Mouse (Mus musculus): ENCODE data around the gene Anks1b. TPM values are rescaled to one million over a fixed set of nuclear protein-coding genes. Genes with fewer than 3 reads are reported as not detected.

Anks1b gene
- polyA plus RNA-seq, 1 experiment from 2014 or later = 42.0 TPM

DNA sequence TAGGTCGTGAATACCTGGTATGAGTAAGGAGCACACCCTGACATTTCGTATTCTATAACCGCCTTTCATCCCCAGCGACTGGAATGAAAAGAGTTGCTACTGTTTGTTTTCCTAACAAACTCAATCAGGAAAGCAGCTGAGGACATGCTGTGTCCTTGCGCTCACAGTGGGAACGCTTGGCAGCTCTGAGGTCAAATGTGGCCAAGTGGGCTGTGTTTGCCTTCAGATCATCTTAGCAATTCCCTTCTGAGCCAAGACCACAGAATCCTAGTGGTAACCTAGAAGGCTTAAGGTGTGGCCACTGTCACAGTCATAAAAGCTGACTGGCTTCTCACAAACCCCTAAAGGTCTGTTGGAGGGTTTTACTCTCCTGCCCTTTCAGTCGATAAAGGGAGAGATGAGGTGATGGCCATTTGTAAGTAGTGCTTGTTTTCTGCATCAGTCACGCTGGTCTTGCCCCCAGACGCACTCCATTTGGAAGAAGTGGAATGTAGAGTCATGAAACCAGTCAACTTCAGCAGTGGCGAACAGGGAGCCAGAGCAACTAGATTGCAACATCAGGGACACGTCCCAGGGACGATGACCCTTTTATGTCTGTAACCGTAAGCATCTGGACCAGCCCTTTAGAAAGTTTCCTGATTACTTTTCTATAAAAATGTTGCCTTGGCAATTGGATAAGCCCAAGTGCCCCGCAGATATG lies 1068.8 kb downstream of the Anks1b start:
- H3K4me3 ChIP-seq = no peak overlapping the region
- peaks cover 38% of the 10 kb centered on the region for H3K36me3 ChIP-seq
- no peaks in the 10 kb centered on the region for H3K4me1 ChIP-seq (replicated peaks)
- H3K9ac ChIP-seq = no peak overlapping the region
- H3K9me3 ChIP-seq = no peaks in the 10 kb centered on the region
- no peak overlapping the region for H3K27ac ChIP-seq (replicated peaks)
- no peaks in the 10 kb centered on the region for H3K27me3 ChIP-seq
- 86% methylated on average over 14 of the region's 14 CpGs for WGBS
- no peak for ATAC-seq (ENCODE audit: low read depth)
- no peak overlapping the region for H3K4me2 ChIP-seq

DNA sequence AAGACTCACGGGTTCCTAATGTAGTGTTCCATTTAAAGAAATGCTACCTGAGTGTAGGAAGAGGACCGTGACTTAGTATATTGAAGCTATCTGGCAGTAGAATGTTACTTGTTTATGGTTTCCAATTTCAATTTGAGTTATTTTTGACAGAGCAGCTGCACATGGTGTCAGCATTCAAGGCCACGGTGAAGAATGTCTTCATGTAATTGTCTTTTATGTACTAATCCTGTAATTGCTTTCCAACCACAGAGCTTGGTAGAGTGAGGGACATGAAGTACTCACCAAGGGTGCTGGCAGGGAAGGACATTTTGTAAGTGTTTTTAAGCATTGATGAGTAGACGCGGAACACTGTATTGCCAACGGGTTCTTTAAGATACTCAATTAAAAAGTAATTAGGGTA lies 1073.7 kb downstream of the Anks1b start:
- Histone ChIP-seq H3K9me3 (no peaks in the 10 kb centered on the region), H3K27me3 (no peaks in the 10 kb centered on the region), H3K4me3 (no peak overlapping the region), H3K36me3 (peaks cover 56% of the 10 kb centered on the region), H3K4me1 (replicated peaks) (no peaks in the 10 kb centered on the region), H3K9ac (no peak overlapping the region), H3K27ac (replicated peaks) (no peak overlapping the region), H3K4me2 (no peak overlapping the region)
- no peak for ATAC-seq (ENCODE audit: low read depth)
- 74% methylated on average over 6 of the region's 6 CpGs for WGBS

DNA sequence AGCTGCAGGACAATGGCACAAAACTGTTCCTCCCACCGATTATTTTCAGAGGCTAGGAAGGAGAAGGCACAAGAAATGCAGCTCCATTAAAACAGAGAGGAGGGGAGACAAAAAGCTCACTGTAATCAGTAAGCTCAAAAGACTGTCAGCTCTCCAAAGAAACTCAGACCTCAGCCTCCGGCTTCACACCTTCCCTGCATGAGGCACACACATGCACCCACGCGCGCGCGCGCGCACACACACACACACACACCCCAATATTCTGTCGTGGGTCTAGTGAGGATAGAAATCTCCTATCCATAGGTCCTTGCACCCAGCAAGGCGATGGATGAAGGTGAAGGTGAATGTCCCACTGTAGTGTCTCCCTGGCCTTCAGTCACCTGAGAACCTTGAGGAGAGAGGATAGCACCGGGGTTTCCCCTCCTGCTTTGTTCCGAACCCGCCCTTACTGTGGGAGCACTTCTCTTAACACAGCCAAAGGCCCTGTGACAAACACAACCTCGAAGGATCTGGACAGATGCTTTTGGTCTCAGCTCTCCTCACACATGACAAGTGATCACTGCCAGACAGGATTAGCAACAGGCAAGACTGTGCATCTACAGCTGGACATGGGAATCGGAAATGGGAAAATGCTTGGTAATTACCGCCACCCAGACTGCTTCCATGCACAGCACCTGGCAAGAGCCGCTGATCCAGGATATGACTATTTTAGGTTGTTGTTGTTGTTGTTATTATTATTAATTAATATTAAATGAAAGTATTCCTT lies 1074.5 kb downstream of the Anks1b start:
- Histone ChIP-seq H3K27ac (replicated peaks) (no peak overlapping the region), H3K4me1 (replicated peaks) (no peaks in the 10 kb centered on the region), H3K27me3 (no peaks in the 10 kb centered on the region), H3K36me3 (peaks cover 48% of the 10 kb centered on the region), H3K9ac (no peak overlapping the region), H3K4me2 (no peak overlapping the region), H3K4me3 (no peak overlapping the region), H3K9me3 (no peaks in the 10 kb centered on the region)
- 92% methylated on average over 18 of the region's 18 CpGs for WGBS
- ATAC-seq (ENCODE audit: low read depth) = no peak

DNA sequence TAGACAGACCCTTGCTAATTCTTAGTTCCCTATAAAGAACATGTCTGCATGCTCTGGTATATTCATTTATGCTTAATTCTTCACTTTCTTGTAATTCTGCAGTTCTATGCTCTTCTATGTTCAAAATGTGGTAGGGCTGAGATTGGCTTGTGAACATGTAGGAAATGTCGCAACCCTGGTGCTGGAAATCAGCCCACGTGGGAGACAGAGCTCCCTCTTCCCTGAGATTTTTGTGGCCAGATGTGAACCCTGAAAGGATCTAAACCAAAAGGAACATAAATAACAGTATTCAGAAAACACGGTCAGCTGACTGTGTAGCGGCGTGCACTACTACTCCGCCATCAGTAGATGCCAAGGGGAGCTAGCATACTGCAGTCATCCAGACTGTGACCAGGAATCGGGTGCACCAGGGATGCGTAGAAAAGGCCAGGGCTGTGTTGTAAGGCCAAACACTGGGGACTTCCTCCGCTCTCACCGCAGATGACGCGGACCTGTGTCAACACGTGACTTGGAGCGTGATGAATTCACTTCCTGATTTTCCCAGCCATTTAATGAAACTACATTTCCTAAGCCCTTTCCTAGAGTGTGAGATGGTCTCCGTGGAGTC lies 1079.9 kb downstream of the Anks1b start:
- WGBS = 89% methylated on average over 15 of the region's 15 CpGs
- no peak for ATAC-seq (ENCODE audit: low read depth)
- Histone ChIP-seq H3K4me1 (replicated peaks) (no peaks in the 10 kb centered on the region), H3K4me3 (no peak overlapping the region), H3K4me2 (no peak overlapping the region), H3K27me3 (no peaks in the 10 kb centered on the region), H3K27ac (replicated peaks) (no peak overlapping the region), H3K9ac (no peak overlapping the region), H3K36me3 (peaks cover 25% of the 10 kb centered on the region; the same call in 1 of the 2 replicates), H3K9me3 (no peaks in the 10 kb centered on the region)

DNA sequence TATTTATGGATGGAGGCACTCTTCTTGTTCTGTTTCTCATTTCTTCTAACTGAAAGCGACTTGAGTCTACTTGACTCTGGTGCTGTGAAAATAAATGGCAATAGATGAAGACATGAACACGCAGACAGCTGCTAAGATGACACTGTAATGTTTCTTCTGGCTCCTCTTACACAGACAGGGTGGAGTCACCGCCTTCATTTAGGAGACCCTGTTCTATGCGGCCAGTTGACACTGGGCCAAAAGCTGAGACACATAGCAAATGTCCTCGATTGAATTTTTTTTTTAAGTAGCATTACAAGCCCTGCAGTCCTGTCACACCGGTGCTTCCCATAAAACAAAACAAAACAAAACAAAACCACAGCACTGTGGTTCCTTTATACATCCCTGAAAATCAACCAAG lies 1080.5 kb downstream of the Anks1b start:
- H3K4me3 ChIP-seq = no peak overlapping the region
- peaks cover 22% of the 10 kb centered on the region; the same call in 1 of the 2 replicates for H3K36me3 ChIP-seq
- H3K4me2 ChIP-seq = no peak overlapping the region
- 70% methylated on average over 6 of the region's 6 CpGs for WGBS
- H3K27ac ChIP-seq (replicated peaks) = no peak overlapping the region
- H3K9ac ChIP-seq = no peak overlapping the region
- H3K9me3 ChIP-seq = no peaks in the 10 kb centered on the region
- no peaks in the 10 kb centered on the region for H3K27me3 ChIP-seq
- ATAC-seq (ENCODE audit: low read depth) = no peak
- no peaks in the 10 kb centered on the region for H3K4me1 ChIP-seq (replicated peaks)

DNA sequence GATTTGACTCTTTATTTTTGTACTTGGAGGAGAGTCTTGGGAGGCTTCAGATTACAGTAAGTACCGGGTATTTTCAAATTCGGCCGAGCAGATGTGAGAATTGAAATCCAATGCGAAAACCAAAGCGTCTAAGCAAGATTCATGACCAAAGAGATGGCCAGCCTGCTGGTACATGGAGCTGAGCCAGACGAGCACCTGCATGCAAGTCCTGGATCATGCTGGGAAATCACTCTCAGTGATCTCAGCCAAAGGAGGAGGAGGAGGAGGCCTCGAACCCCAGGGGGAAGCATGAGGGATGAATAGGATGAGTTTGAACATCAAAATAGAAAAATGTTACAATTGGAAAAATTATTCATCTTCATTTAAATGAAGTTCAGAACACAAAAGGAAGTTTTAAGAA lies 1087.1 kb downstream of the Anks1b start:
- H3K9me3 ChIP-seq = no peaks in the 10 kb centered on the region
- no peak overlapping the region for H3K4me2 ChIP-seq
- 74% methylated on average over 7 of the region's 7 CpGs for WGBS
- H3K27me3 ChIP-seq = peaks cover 3% of the 10 kb centered on the region
- H3K27ac ChIP-seq (replicated peaks) = no peak overlapping the region
- H3K4me3 ChIP-seq = no peak overlapping the region
- H3K4me1 ChIP-seq (replicated peaks) = no peaks in the 10 kb centered on the region
- H3K36me3 ChIP-seq = peaks cover 9% of the 10 kb centered on the region; the same call in 1 of the 2 replicates
- no peak for ATAC-seq (ENCODE audit: low read depth)
- H3K9ac ChIP-seq = no peak overlapping the region

DNA sequence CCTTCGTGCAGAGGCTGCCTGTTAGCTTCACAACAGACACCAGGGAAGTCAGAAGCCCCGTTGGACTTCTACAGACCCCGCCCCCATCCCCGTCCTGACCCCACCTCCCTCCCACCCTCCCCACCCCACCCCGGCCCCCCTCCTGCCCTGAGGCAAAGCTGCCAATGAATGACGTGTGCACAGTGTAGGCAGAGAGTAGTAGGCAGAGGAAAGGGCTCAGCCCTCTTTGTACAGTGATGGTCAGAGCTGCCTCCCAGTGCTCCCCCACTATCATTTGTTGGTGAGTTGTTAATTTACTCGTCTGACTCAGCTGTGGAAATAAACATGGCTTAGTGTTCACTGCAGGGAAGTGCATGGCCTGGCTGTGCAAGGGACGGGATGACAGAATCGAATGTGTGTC lies 1091.2 kb downstream of the Anks1b start:
- peaks cover 42% of the 10 kb centered on the region for H3K27me3 ChIP-seq
- no peak for ATAC-seq (ENCODE audit: low read depth)
- H3K36me3 ChIP-seq = 0 out of 2 replicates have a peak, but pooled peaks cover under 1% of the 10 kb centered on the region
- H3K9ac ChIP-seq = no peak overlapping the region
- peaks cover 16% of the 10 kb centered on the region for H3K4me1 ChIP-seq (replicated peaks)
- 27% methylated on average over 9 of the region's 9 CpGs for WGBS
- H3K9me3 ChIP-seq = no peaks in the 10 kb centered on the region
- H3K4me2 ChIP-seq = no peak overlapping the region
- no peak overlapping the region for H3K27ac ChIP-seq (replicated peaks)
- no peak overlapping the region for H3K4me3 ChIP-seq

DNA sequence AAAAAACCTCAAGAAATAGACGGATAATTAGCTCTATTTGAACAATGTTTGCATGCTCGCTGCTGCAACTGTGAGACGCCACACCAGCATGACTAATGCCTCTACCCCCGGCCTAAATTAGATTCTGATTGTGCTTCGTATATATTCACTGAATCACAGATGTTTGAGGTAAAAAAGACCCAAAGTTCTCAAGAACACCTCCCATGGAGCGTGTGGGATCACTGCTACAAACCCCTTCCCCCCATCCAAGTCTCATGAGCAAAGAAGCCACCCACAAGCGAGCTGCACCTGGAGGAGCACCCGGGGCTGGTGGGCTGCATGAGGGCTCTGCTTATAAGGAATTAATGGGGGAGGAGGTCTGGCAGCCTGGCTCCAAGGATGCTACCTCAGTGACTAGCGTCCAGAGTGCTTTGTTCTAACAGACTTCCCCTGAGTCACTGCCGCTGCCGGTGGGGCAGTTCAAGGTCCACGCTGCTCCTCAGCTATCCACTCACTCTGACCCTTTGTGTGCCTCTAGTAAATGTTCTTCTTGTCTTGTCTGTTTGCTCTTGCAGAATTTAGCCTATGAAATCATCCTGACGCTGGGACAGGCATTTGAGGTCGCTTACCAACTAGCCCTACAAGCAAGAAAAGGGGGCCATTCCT lies 1092.5 kb downstream of the Anks1b start:
- peaks cover 50% of the 10 kb centered on the region for H3K27me3 ChIP-seq
- no peak overlapping the region for H3K4me2 ChIP-seq
- no peaks in the 10 kb centered on the region for H3K36me3 ChIP-seq
- ATAC-seq (ENCODE audit: low read depth) = no peak
- 47% methylated on average over 14 of the region's 14 CpGs for WGBS
- peaks cover 23% of the 10 kb centered on the region for H3K4me1 ChIP-seq (replicated peaks)
- no peak overlapping the region for H3K9ac ChIP-seq
- no peaks in the 10 kb centered on the region for H3K9me3 ChIP-seq
- no peak overlapping the region for H3K27ac ChIP-seq (replicated peaks)
- H3K4me3 ChIP-seq = no peak overlapping the region

DNA sequence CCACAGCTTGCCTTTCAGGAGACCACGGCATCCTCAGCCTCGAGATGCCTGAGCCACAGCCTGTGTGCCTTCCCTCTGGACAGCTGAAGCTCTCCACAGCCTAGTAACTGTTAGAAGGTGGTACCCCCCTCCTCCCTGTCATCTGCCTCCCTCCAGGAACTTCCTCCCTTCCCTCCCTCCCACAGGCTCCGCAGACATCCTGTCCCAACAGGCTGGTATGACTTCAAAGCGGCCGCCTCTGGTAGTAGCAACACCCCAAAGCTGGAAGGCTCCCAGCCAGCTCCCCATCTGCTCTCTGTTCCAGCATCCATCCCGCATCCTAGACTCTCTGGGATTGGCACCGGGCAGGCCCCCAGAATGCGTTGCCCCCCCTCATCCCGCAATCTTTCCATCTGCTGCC lies 1093.5 kb downstream of the Anks1b start:
- H3K36me3 ChIP-seq = no peaks in the 10 kb centered on the region
- 15% methylated on average over 9 of the region's 9 CpGs for WGBS
- H3K27ac ChIP-seq (replicated peaks) = no peak overlapping the region
- no peak overlapping the region for H3K4me2 ChIP-seq
- H3K27me3 ChIP-seq = peaks cover 50% of the 10 kb centered on the region
- peaks cover 23% of the 10 kb centered on the region for H3K4me1 ChIP-seq (replicated peaks)
- no peaks in the 10 kb centered on the region for H3K9me3 ChIP-seq
- no peak overlapping the region for H3K4me3 ChIP-seq
- H3K9ac ChIP-seq = no peak overlapping the region
- ATAC-seq (ENCODE audit: low read depth) = no peak

DNA sequence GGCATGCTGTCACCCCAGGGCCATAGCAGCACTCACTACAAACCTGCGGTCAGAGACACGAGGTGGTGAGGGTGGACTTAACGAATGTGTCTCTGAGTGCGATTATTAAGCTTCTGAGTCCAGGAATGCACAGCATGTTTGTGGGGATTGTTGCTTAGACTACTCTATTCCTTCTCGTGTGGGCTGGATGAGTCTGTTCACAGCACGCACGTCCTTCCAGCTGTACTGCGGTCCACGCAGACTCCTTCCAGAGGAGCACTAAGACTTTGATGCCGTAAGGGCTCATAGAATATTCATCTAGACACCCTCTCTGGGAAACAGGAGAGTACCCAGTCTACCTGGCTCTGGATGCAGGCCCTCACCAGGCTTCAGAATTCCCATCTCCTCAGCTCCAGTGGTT lies 1094.9 kb downstream of the Anks1b start:
- 93% methylated on average over 10 of the region's 10 CpGs for WGBS
- no peaks in the 10 kb centered on the region for H3K9me3 ChIP-seq
- peaks cover 50% of the 10 kb centered on the region for H3K27me3 ChIP-seq
- no peak overlapping the region for H3K4me3 ChIP-seq
- no peak overlapping the region for H3K9ac ChIP-seq
- H3K4me2 ChIP-seq = no peak overlapping the region
- no peak overlapping the region for H3K27ac ChIP-seq (replicated peaks)
- H3K36me3 ChIP-seq = no peaks in the 10 kb centered on the region
- H3K4me1 ChIP-seq (replicated peaks) = peaks cover 23% of the 10 kb centered on the region
- no peak for ATAC-seq (ENCODE audit: low read depth)

DNA sequence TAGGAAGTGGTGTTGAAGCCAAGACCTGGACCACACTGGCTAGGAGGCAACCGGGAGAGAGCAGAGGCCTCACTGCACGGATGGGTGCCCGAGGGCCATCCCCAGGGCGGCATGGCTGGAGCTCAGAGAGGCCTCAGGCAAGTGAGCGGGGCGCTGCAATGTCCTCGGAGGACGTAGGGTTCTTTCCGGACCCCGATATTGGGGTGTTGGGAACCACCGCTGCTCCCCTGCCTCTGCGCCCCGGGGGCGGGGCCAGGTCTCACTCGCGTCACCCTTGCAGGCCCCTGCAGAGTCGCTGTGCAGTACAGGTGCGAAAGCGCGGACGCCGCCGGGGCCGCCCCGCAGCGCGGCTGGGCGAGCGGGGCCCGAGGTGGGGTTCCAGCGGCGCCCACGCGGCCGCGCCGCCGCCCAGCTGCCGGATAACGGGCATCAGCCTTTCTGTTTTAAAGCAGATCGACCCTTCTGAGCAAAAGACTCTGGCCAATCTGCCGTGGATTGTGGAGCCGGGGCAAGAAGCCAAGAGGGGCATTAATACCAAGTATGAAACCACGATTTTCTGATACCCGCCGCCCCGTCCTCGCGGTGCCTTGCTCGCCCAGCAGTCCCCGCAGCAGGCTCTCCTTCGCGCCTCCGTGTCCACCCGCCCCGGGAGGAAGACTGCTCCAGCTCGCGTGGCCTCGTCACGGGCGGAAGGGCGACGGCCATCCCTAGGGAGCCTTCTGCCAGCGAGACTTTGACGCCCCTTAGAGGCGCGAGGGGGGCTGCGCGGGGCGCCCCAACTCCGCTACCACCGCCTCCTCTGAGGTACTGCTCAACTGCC lies 1096.3 kb downstream of the Anks1b start:
- H3K27ac ChIP-seq (replicated peaks) = no peak overlapping the region
- peaks cover 50% of the 10 kb centered on the region for H3K27me3 ChIP-seq
- ATAC-seq (ENCODE audit: low read depth) = peak; percentile 52
- H3K4me3 ChIP-seq = peak overlapping the region; percentile 43
- peaks cover 23% of the 10 kb centered on the region for H3K4me1 ChIP-seq (replicated peaks)
- no peaks in the 10 kb centered on the region for H3K36me3 ChIP-seq
- H3K9me3 ChIP-seq = no peaks in the 10 kb centered on the region
- whole genome bisulfite sequencing = 3% methylated on average over 71 of the region's 72 CpGs
- peak overlapping the region; percentile 85 for H3K4me2 ChIP-seq
- H3K9ac ChIP-seq = peak overlapping the region; percentile 67

Data from neural tube, embryonic 13.5 days (tissue).